Mouse (Mus musculus) stomach, postnatal 0 days (tissue): ENCODE data around the gene Muc5ac. TPM values are rescaled to one million over a fixed set of nuclear protein-coding genes. Genes with fewer than 3 reads are reported as not detected.

Source experiments
- ATAC-seq: fragments of 200-750 bp; cut with Nextera tagmentation; 2 replicates; pipeline ENCODE4 v1.8.0; 2017; ENCODE audit not compliant: low FRiP score, low TSS enrichment
- DNase-seq: peaks from one replicate; pipeline ENCODE4 v3.0.0-alpha.2; 2016; ENCODE audit warnings: low spot score
- H3K27ac ChIP-seq: fragments of 300-500 bp; sonication (generic); replicated peaks from 2 replicates; pipeline ENCODE4 v1.5.1; 2014; ENCODE audit warnings: mild to moderate bottlenecking, control low read depth
- H3K27me3 ChIP-seq: fragments of 300-500 bp; sonication (generic); 2 replicates; pipeline ENCODE4 v1.6.1; 2014; ENCODE audit warnings: low read length; ENCODE audit not compliant: control insufficient read depth, insufficient read depth
- H3K36me3 ChIP-seq: fragments of 300-500 bp; sonication (generic); 2 replicates; pipeline ENCODE4 v1.6.1; 2014; ENCODE audit warnings: low read length, mixed read lengths; ENCODE audit not compliant: control insufficient read depth, insufficient read depth
- H3K4me1 ChIP-seq: fragments of 300-500 bp; sonication (generic); replicated peaks from 2 replicates; pipeline ENCODE4 v1.6.1; 2014; ENCODE audit warnings: antibody characterized with exemption; ENCODE audit not compliant: control insufficient read depth, insufficient read depth
- H3K4me2 ChIP-seq: fragments of 300-500 bp; sonication (generic); replicated peaks from 2 replicates; pipeline ENCODE4 v1.6.1; 2014; ENCODE audit warnings: low read depth, mild to moderate bottlenecking, control low read depth, moderate library complexity
- H3K4me3 ChIP-seq: fragments of 300-500 bp; sonication (generic); 2 replicates; pipeline ENCODE4 v1.5.1; 2014; ENCODE audit warnings: low read depth, low read length, control low read depth
- H3K9ac ChIP-seq: fragments of 300-500 bp; sonication (generic); 2 replicates; pipeline ENCODE4 v1.6.1; 2014; ENCODE audit warnings: mild to moderate bottlenecking, low read length, control low read depth, mixed read lengths
- H3K9me3 ChIP-seq: fragments of 300-500 bp; sonication (generic); 2 replicates; pipeline ENCODE4 v1.6.1; 2016; ENCODE audit warnings: low read length; ENCODE audit not compliant: control insufficient read depth
- CTCF ChIP-seq: IDR thresholded peaks from 2 replicates; pipeline ENCODE4 v1.5.1; 2016; ENCODE audit warnings: antibody characterized with exemption, low read depth, mild to moderate bottlenecking, moderate library complexity
- EP300 ChIP-seq: optimal IDR thresholded peaks from 2 replicates; pipeline ENCODE3; 2016; ENCODE audit warnings: antibody characterized with exemption
- WGBS: fragments of 180-500 bp; shearing (Covaris S2); extraction: QIAGEN DNeasy Blood & Tissue Kit; methylation state at CpG from one replicate; pipeline ENCODE4 v1.1.7; 2014; 5-methylcytosine and 5-hydroxymethylcytosine counted together
- polyA plus RNA-seq: library from polyadenylated mRNA; unstranded; fragments of >200 nt; fragmentation: Nextera tagmentation; extraction: Ambion mirVana; gene quantifications from 2 replicates; pipeline ENCODE4 v1.2.1, GENCODE M21; 2015

Muc5ac gene
- polyA plus RNA-seq, 1 experiment from 2014 or later: 2.9 TPM

DNA sequence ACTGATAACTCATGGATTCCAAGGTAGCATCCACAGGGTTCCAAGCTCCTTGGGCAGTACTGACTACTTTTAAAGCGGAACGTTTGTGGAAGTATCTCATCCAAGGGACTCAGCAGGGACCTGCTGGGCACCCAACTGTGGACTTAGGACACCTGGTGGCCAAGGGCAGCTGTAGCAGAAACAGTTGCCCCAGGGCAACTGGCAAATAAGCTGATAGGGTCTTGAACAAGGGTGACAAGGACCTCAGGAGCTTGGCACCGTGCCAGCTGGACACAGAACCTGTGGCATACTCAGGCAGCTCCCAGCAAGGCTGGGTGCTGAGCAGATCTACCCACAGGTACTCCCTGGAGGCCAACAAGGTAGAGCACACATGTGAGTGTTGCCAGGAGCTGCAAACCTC, 29.5 kb downstream of the Muc5ac start:
- Histone ChIP-seq H3K9me3 (no peaks in the 10 kb centered on the region), H3K9ac (no peak overlapping the region), H3K36me3 (no peaks in the 10 kb centered on the region), H3K4me2 (no peak overlapping the region), H3K4me3 (no peak overlapping the region), H3K27me3 (no peaks in the 10 kb centered on the region), H3K4me1 (peaks cover 3% of the 10 kb centered on the region; the same call in 1 of the 2 replicates), H3K27ac (no peak overlapping the region)
- 70% methylated on average over 3 of the region's 3 CpGs for WGBS
- ATAC-seq (no peak), DNase-seq (peak; percentile 39)
- peak; percentile 56 for TF ChIP-seq CTCF
- TF ChIP-seq EP300: no peak

DNA sequence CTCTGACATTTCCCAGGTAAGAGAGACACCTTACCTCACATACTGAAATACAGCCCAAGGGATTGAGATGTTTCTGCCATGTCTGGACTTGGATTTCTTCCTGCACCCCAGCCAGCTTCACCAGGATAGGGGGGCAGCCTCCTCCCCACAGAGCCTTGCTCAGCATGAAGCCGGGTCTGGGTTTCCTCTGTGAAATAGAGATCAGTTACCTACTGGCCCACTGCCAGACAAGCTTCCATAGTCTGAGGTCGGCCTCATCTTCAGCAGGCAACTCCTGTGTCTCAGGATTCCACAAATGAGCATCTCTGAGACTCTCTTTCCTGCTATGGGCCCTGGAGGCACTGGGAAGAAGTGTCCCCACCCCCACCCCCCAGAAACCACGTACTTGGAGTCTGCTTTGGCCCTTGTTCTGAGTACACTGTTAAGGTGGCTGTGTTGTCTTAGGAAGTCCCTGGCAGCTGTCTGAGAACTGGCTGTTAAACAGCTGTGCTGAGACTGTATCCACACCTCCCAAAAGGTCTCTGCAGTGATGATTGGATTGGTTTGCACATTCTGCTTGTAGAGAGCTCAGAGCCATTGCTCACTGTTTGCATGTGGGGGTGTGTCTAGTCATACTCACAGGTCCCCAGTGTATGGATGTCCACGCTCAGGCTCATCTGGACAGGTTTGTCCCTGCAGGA, 34.0 kb downstream of the Muc5ac start:
- Histone ChIP-seq H3K9me3 (no peaks in the 10 kb centered on the region), H3K4me2 (0 out of 2 replicates have a peak overlapping the region, but pooled peaks have one; percentile 3), H3K4me3 (no peak overlapping the region), H3K36me3 (no peaks in the 10 kb centered on the region), H3K4me1 (peaks cover 8% of the 10 kb centered on the region; the same call in 1 of the 2 replicates), H3K27me3 (no peaks in the 10 kb centered on the region), H3K9ac (no peak overlapping the region), H3K27ac (peak overlapping the region; percentile 71)
- 24% methylated on average over 4 of the region's 4 CpGs for WGBS
- TF ChIP-seq EP300 (no peak), CTCF (no peak)
- DNase-seq (no peak), ATAC-seq (no peak)

DNA sequence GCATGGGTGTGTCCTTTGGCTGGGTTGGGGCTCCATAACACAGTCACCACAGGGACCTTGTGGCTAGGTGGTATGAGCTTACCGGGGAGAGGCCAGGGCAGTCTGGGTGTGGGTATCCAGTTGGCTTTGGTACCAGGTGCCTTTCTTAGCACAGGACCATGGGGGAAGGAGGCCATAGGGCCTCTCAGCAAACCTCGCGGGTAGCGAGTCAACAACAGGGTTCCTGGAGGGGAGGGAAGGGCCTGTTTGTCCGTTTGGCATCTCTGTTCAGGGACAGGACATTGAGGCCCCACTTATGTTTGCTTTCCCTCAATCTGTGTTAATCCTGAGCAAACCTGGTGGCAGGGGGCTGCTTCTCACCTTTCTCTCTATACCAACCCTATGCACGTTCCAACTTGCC, 34.9 kb downstream of the Muc5ac start:
- no peaks in the 10 kb centered on the region for H3K9me3 ChIP-seq
- peak overlapping the region; percentile 71 for H3K27ac ChIP-seq
- no peak for TF ChIP-seq CTCF

DNA sequence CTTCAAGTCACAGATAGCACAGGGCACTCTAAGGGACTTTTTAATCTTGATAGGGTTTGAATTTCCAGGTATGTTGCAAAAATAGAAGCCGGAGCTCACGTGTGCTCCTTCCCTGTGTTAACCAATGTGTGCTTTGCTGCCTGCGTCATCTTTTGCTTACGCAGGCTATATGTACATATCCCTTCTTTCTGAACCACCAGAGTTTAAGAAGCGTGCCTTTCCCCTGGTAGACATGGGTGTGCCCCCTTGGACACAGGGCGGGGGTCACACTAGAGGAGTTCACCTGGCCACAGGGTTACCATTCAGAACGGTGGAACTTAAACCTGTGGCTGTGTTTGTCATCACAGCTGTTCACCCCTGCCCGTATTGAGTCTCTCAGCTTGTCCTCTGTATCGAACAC, 35.6 kb downstream of the Muc5ac start:
- TF ChIP-seq CTCF (no peak), EP300 (no peak)
- DNase-seq (peak; percentile 76), ATAC-seq (peak; percentile 86)

More for the DNA sequence above, 34.9 kb downstream of the Muc5ac start:
- 62% methylated on average over 6 of the region's 6 CpGs for WGBS
- ATAC-seq: peak; percentile 70
- no peaks in the 10 kb centered on the region for H3K27me3 ChIP-seq
- no peak overlapping the region for H3K4me3 ChIP-seq
- peak; percentile 68 for DNase-seq
- H3K4me2 ChIP-seq: no peak overlapping the region
- H3K36me3 ChIP-seq: no peaks in the 10 kb centered on the region
- H3K9ac ChIP-seq: no peak overlapping the region
- peaks cover 8% of the 10 kb centered on the region; the same call in 1 of the 2 replicates for H3K4me1 ChIP-seq

DNA sequence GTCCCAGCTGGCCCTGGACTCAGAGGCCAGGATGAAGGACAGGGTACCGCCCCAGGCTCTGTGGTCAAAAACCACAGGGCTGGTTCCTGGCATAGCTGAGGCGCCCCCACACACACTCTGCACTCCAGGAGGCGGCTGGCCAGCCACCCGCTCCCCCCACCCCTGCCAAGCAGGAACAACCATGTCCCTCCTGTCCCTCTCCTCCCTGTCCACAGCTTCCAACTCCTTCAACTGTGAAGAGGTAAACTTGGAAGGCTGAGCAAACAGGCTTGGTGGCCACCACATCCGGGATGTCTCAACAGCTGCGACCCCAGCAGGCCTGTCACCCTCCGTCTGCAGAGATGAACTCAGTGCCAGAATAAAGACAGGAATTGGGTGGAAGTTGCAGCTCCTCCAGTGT, 47.2 kb downstream of the Muc5ac start:
- no peaks in the 10 kb centered on the region for H3K27me3 ChIP-seq
- no peak overlapping the region for H3K4me2 ChIP-seq
- no peak overlapping the region for H3K4me3 ChIP-seq
- H3K36me3 ChIP-seq: no peaks in the 10 kb centered on the region
- no peak for TF ChIP-seq CTCF
- no peak for TF ChIP-seq EP300
- ATAC-seq (no peak), DNase-seq (no peak)
- 65% methylated on average over 7 of the region's 7 CpGs for WGBS
- H3K9me3 ChIP-seq: no peaks in the 10 kb centered on the region
- H3K9ac ChIP-seq: no peak overlapping the region
- no peaks in the 10 kb centered on the region for H3K4me1 ChIP-seq
- no peak overlapping the region for H3K27ac ChIP-seq

More for the DNA sequence above, 35.6 kb downstream of the Muc5ac start:
- Histone ChIP-seq H3K9me3 (no peaks in the 10 kb centered on the region), H3K27me3 (no peaks in the 10 kb centered on the region), H3K36me3 (no peaks in the 10 kb centered on the region), H3K4me2 (no peak overlapping the region), H3K4me3 (no peak overlapping the region), H3K9ac (no peak overlapping the region), H3K4me1 (peaks cover 8% of the 10 kb centered on the region; the same call in 1 of the 2 replicates), H3K27ac (peak overlapping the region; percentile 49)
- 62% methylated on average over 9 of the region's 9 CpGs for WGBS

DNA sequence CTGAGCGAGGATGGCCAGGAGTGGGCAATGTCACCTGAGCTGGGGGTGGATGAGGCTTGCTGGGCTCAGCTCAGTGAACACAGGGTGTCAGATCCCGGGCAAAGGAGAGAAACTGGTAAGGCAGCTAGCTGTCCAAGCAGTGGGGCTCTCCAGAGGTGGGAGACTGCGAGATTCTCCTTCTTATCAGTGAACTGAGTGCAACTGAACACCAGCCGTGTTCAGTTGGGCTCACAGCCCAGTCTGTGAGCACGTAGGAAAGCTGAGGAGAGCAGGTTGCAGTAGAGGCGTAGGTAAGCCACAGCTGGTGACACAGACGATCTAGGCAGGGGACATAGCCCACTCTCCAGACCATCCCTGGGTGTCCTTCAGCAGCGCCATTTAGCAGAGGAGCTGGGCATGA, 47.7 kb downstream of the Muc5ac start:
- H3K36me3 ChIP-seq: no peaks in the 10 kb centered on the region
- H3K9ac ChIP-seq: no peak overlapping the region
- H3K9me3 ChIP-seq: no peaks in the 10 kb centered on the region
- H3K4me2 ChIP-seq: no peak overlapping the region
- H3K4me3 ChIP-seq: no peak overlapping the region
- ATAC-seq (no peak), DNase-seq (no peak)
- no peak for TF ChIP-seq CTCF
- TF ChIP-seq EP300: no peak
- no peak overlapping the region for H3K27ac ChIP-seq
- 61% methylated on average over 8 of the region's 8 CpGs for WGBS
- H3K4me1 ChIP-seq: no peaks in the 10 kb centered on the region
- H3K27me3 ChIP-seq: no peaks in the 10 kb centered on the region
